Mouse (Mus musculus) right cerebral cortex, postnatal 36 days (tissue): ENCODE measurements around the gene Slc35e2.
"Not testable (repeated sequence)": the region's sequence is repeated elsewhere in the genome, so short reads cannot be mapped to it uniquely, and the experiment has no call there.

Experiments
- DNase-seq, 2 experiments: peaks; one replicate each; pipeline ENCODE4 v3.0.0; 2022; ENCODE audit warnings: low spot score in 2 of 2, mixed read lengths in 1 of 2

Gene Slc35e2

DNA sequence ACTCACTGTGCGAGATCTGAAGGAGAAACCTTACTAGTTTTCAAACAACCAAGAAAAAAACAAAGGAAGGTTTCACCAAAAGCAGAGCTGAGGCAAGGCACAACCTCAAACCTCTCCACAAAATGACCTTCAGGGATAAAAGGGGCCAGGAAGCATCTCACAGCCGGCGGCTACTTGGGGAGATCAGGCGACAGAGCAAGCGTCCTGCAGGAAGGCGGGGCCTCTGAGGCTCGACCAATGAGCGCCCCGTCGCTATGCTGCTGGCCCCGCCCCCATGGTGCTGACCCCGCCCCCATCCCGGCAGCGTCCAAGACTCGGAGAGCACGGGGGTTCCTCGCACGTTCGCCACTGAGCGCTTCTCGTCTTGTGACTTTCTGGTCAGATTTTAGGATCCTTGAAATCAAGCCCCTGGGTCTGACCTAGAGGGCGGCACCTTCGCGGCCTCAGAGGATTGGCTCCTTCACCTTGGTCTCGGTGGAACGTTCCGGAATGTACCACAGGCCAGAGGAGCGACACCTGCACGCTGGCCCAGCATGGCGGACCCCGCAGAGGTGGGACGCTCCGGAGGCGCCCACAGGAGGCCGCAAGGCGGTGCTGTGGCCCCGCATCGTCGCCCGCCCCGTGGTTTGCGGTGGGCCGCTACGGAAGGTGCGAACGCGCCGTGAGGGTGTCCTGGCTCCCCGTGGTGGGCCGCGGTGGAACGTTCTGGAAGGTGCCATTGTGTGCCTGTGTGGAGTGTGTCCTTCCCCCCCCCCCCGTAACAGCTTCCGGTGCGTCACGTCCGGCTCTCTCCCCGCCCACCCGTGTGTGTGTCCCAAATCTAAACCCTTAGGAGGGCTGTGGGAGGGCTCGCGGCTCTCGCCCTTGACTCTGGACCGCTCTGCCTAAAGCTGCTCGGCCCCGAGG is at the start of gene Slc35e2:
Gene Slc35e2 (plus strand): TSS at position 326 of the 906 bp plus-strand sequence.
- peak; percentile 86 to 92 for DNase-seq

- DNase-seq = no peak
Observed at GRCm38 (mm10) chr4:155552917-155553532, 48.2 kb upstream of the Slc35e2 start.

DNA sequence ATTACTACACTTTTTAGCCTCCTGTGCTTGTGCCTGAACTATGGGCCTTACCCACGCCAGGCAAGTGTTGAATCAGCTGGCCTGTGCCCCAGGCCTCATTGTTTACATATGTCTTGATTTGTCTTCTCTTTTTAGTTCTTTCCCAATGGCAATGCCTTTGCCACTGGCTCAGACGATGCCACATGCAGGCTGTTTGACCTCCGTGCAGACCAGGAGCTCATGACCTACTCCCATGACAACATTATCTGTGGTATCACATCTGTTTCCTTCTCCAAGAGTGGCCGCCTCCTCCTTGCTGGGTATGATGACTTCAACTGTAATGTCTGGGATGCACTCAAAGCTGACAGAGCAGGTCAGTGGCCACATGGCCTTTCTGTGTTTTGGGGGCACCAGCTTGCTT is 46.3 kb upstream of the Slc35e2 start:
- DNase-seq = no peak

DNA sequence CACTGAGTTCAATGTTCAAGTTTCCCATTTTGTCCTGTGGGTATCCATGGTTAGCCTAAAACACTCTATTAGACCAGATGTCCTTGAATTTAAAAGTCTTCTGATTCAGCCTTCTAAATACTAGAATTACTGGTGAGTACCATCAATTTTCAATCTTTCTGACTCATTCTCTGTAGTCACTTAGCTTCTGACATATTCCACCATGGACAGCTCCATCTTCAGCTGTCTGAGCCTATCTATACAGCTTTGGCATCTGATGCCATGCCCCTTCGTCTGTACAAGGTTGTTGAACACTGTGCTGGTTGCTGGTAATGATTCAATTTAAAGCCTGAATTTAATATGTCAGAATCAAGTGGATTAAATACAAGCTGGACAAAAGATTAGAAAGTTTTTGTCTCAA is 45.8 kb upstream of the Slc35e2 start:
- DNase-seq = no peak

- no peak for DNase-seq
Observed at GRCm38 (mm10) chr4:155559454-155559853, 41.8 kb upstream of the Slc35e2 start.

DNA sequence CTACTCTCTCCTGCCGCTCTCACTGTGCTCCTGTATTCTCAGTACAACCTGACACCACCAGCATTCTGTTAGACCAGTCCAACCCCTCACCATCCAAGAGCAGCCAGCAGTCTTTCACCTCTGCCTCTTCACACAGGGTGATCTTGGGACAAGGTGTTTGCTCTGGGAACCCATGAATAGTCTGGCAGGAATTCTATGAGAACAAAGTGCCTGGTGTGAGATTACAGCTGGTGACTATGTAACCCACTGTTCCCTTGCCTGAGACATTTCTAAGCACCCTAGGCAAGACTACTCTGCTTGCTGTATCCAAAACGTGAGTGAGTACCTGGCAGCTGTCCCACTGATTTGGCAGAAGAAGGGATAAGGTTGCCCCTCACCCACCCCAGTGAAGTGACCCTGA is 40.3 kb upstream of the Slc35e2 start:
- DNase-seq = no peak

DNA sequence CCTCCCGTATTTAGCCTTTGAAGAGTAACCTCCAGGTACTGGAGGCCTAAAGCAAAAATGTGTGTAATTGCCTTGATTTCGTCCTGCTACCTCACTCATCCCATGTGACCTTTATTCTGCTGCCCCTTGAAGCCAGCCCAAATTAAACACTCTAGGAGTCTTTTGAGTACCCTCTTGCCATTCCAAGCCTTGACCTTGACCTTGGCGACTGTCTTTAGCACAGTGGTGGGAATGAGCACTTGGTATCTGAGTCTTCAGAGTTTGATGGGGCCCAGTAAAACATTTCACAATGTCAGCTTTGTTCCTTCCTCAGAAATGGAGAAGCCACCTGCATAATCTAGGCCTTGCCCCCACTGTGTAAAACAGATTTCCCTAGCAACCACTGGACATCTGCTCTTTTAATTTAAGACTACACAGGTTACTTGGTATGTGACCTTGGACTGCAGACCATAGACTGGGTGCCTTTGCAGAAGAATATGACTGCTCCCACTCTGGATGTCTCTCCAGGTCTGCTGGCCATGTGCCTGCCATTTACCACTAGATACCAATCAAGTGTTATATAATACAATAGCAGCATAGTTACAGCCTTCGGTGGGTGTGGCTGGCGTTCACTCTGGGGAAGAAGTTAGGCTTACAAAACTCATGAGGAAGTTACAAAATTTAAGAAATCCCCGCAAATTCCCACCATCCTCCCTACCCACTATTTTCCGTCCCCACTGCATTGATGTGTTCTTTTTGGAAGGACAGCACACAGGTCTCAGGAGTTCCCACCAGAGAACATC is 39.4 kb upstream of the Slc35e2 start, which contains the start of gene Nadk:
Gene Nadk (plus strand): TSS at position 718 of the 782 bp plus-strand sequence.
- no peak for DNase-seq

GRCm38 (mm10) chr4:155562725-155563399 is 38.4 kb upstream of the Slc35e2 start:
- DNase-seq = no peak

DNA sequence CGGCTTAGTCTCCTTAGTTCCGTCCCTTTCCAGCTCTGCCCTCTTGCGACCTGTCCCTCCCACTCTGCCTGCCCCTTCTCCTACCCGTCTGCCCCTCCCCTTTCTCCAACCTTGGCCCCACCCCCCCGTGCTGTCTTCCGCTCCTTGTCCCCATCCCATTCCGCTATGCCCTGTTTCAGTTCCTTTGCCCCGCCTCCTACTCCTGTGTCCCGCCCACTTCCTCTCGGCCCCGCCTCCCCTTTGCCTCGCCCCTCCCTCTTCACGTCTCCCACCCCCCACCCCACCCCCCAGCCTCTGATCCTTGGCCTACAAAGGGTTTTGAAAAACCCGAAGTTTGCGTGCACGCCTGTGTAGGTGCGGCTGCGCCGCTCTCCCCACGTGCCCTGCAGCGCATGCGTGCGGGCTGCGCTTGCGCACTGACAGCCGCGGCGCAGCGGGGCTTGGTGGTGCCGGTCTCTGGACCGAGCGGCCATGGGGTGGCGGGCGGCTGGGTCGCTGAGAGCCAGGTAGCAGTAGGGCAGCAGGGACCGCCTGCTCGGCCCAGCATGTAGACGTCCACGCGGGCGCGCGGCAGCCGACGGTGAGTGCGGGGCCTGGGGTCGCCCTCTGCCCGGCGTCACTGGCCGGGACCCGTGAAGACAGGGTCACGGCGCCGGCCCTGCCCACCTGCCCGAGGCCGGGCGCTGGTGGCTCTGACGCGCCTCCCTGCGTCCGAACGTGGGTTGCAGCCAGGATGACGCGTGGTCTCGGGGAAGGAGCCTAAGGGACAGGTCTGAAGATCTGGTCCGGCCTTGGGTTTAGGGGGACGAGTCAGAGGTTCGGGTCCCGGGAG is 37.6 kb upstream of the Slc35e2 start:
- peak; percentile 90 to 91 for DNase-seq

DNA sequence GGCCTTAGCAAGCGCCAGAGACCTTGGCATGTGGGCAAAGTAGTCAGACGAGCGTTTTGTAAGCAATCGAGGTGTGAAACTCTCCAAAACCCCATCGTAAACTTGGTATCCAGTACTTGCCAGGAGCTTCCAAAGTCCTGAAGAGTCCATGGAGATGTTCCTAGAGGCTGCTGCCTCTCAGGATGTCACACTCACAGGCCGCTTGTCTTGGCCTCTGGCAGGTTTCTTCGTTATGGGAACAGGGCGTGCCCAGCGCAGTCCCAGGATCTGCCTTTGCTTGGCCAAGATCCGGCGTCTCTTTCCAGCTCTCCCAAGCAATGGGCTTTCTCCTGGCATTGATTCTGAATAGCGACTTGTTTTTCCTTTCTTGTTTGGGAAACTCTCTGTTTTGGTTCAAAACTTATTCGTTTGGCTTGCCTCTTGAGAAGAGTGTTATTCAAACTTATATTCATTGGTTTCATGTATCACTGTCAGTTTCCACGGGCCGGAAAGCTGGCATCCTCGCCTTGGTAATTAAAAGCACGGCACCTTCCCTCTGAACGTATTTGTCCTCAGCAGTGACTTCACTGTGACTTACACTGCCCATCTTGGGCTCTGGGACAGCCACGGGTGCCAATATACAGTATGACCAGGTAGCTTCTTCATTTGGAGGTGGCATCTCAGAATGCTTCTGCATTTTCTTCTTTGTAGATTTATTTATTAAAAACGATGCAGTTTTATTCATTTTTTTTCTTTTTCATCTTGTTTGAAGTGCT is 36.7 kb upstream of the Slc35e2 start:
- DNase-seq = no peak

- DNase-seq = no peak
Observed at GRCm38 (mm10) chr4:155566555-155566954, 34.7 kb upstream of the Slc35e2 start.

- DNase-seq = no peak
Observed at GRCm38 (mm10) chr4:155568170-155568569, 33.0 kb upstream of the Slc35e2 start.

DNA sequence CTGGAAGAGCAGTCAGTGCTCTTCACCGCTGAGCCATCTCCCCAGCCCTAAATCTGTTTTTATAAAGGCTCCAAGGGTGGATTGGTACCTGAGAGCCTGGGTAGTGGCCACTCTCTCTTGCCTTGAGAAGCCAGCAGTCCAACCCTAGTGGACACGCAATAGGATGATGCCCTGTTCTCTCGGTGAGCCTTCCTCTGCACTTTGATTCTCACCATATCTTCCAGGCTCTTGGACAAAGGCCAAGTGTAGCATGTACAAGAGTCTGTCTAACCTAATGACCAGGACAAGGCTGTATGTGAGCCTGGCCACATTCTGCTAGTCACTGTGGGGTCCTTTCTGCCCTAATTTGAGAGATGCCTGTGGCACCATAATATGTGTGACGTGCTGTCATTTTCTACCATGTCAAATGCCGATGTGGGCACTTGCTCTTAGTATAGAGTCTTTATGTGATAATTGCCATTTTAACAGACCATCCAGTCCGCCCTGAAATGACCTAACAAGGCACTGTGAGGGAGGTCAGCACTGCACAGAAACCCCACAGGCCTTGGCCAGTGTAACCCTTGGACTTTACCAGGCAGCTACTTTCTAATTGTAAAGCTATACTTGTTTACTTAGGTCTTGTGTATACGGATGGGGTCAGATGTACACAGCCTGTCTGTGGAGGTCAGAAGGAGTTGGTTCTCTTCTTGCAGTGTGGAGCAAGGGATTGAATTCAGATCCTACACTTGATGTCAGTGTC is 32.4 kb upstream of the Slc35e2 start:
- no peak for DNase-seq

GRCm38 (mm10) chr4:155569818-155570217 is 31.4 kb upstream of the Slc35e2 start:
- no peak for DNase-seq

- not testable (repeated sequence) for DNase-seq
Observed at GRCm38 (mm10) chr4:155570315-155570714, 30.9 kb upstream of the Slc35e2 start.

DNA sequence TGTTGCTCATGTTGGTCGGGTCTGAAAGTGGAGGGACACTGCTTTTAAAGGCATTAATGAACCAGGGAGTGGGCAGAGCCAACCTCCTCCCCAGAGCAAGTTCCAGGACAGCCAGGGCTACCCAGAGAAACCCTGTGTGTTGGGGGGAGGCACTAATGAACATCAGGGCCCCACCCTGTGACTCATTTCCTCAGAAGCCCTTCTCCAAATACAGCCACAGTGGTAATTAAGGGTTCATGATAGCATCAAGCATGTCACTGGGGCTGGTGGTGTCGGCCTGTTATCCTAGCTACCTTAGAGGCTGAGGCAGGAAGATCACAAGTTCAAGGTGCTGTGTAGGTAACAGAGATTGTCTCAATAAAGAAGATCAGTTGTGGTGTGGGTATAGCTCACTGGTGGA is 29.8 kb upstream of the Slc35e2 start:
- DNase-seq = no peak

GRCm38 (mm10) chr4:155573155-155573554 is 28.1 kb upstream of the Slc35e2 start:
- no peak for DNase-seq

DNA sequence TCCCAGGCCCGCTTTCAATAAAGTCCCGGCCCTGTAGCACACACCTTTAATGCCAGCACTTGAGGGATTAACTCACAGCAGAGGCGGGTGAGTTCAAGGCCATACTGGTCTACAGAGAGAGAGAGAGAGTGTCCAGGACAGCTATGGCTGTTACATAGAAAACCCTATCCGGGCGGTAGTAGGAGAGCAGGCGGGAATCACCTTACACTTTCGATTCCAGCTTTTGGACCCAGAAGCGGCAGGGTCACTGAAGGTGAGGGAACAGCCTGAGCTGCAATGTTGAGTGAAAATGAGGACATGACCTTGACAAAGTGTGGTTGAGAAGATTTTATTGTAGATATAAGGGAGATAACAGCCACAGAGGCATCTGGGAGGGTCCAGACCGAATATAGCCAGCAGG is 27.3 kb upstream of the Slc35e2 start:
- DNase-seq = no peak

GRCm38 (mm10) chr4:155574931-155575330 is 26.3 kb upstream of the Slc35e2 start:
- no peak for DNase-seq
